Mouse (Mus musculus) embryo, embryonic 11.5 days (tissue): ENCODE measurements around the gene Rxfp1.
A peak's percentile ranks its signal among the peaks of the same experiment; 100 is the strongest.

Experiments
- DNase-seq: peaks from one replicate; pipeline ENCODE4 v3.0.0-alpha.2; 2012; ENCODE audit warnings: low read depth, low spot score

The Rxfp1 gene

GRCm38 (mm10) chr3:79672188-79672587 is 65.5 kb downstream of the Rxfp1 start:
- DNase-seq: no peak

DNA sequence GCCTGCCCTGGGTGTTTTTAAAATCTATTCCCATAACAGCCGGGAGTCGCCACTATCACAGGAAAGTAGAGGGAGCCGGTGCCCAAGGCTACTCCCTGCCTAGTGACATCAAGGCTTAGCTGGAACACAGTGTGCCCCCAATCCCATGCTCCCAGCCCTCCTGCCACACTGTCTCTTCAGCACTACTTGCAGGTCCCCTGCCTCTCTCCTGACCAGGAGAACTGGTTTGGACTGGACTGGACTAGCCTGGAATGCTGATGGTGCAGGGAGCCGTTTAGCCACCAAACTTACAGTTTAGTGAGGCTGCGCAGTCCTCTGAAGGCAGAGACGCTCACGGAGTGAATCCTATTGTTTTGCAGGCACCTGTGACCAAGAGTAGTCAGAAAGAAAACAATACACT is 67.1 kb downstream of the Rxfp1 start:
- no peak for DNase-seq

DNA sequence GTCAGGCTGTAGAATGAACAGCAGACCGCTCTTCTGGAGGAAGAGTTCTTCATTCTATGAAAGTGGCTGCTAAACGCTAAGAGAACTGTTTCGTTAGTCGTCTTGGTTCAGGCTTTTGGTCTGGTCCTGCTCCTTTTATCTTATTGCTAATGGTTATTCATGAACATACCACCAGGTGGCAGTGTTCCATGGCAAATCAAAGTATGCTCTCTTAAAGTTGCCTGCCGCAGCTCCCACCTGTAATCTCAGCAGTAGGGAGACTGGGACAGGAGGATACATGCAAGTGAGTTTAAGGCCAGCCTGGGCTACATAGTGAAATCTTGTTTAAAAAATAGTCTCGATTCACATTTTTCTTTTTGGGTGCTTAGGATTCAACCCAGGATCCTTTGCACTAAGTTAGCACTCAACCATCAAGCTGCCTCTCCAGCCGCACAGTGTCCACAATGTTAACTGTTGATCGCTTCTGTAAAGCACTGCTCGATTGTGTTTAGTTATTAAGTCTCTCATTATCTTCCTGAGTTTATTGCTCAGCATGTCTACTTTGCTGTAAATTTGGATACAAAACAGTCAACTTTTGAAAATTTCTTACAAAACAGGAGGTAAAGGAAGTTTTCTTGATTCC is 72.8 kb downstream of the Rxfp1 start:
- peak; percentile 45 for DNase-seq

- DNase-seq: no peak
Measured at GRCm38 (mm10) chr3:79656682-79657081, 81.0 kb downstream of the Rxfp1 start.

- DNase-seq: no peak
Measured at GRCm38 (mm10) chr3:79652129-79652528, 85.6 kb downstream of the Rxfp1 start.

- peak; percentile 38 for DNase-seq
Measured at GRCm38 (mm10) chr3:79629416-79629730, 108.3 kb downstream of the Rxfp1 start, which contains the start of gene Etfdh. TSS of gene Etfdh (minus strand) at chr3:79629500.

DNA sequence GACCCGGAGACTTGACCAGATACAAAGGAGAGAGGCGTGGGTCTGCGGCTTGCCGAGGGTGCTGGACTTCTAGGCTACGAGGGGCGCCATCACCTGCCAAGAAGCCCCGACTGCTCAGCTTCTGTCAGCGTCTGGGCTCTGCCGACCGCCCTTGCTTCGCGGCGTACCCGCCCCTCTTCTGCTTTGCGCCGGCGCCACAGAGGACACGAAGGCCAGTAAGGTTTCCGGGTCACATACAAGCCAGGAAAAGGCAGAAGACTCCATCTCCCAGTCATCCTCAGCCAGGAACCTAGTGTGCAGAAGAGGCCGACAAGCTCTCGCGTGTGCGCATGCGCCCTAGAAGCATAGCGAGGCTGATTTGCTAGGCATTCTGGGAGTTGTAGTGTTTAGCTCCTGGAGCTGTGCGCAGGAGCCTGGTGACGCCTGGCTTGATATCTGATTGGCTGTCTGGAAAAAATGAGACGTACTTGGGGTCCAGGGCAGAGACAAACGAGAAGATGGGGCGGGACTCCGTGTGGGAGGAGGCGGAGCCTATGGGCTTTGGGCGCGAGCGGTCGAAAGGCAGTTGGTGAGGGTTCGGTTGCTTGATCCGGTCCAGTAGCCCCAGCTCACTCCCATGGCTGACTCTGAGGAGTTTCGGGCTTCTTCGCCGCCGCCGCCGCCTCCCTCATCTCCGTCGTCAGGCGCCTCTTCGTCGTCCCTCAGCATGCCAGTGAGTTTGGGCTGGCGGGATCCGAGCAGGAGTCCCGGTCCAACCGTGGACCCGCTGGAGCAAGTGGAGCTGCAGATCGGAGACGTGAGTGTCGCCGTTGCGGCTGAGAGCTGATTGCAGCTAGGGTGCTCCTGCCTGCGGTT is 108.9 kb downstream of the Rxfp1 start, which contains the start of gene 4930579G24Rik:
Gene 4930579G24Rik (plus strand): TSS at position 519 of the 855 bp plus-strand sequence.
- DNase-seq: peak; percentile 97

- DNase-seq: no peak
Measured at GRCm38 (mm10) chr3:79628182-79628560, 109.5 kb downstream of the Rxfp1 start.

- no peak for DNase-seq
Measured at GRCm38 (mm10) chr3:79627484-79628181, 110.0 kb downstream of the Rxfp1 start.

- no peak for DNase-seq
Measured at GRCm38 (mm10) chr3:79609886-79610285, 127.8 kb downstream of the Rxfp1 start.

DNA sequence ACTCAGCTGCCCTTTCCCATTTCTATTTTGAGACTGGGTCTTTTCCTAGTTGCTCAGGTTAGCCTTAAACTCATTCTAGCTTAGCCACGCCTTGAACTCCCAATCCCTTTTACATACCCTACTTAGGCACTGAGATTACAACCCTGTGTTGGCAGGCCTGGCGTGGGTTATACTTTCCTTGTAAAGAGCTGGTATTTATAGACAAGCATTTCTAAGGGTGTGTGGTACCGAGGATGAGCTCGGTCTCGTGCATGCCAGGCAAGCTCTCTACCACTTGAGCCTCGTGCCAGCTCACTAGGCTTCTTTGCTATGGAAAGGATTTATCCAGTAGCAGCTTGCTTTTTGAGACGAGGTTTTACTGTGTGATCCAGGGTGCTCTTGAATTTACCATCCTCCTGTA is 142.2 kb downstream of the Rxfp1 start:
- DNase-seq: no peak

GRCm38 (mm10) chr3:79591793-79592471 is 145.7 kb downstream of the Rxfp1 start:
- no peak for DNase-seq
